Mouse (Mus musculus) erythroid progenitor cell, adult 5-6 weeks (primary cell): ENCODE data around the gene Gm9045. TPM values are rescaled to one million over a fixed set of nuclear protein-coding genes. Genes with fewer than 3 reads are reported as not detected.
"Not testable (repeated sequence)": the region's sequence is repeated elsewhere in the genome, so short reads cannot be mapped to it uniquely, and the experiment has no call there.

ENCODE experiments used
- ATAC-seq: replicated peaks from 2 replicates; pipeline ENCODE4 v1.8.0; 2016; ENCODE audit warnings: moderate number of reproducible peaks, mild to moderate bottlenecking, moderate TSS enrichment, inconsistent platforms; ENCODE audit not compliant: poor library complexity, low FRiP score, severe bottlenecking
- total RNA-seq, 2 experiments: library from RNA; stranded (forward) in 1 of 2; stranded (reverse) in 1 of 2; fragments of 150-400 nt in 1 of 2; fragments of 186-747, 209-891 nt in 1 of 2; gene quantifications; 2 replicates each; pipeline versions ENCODE4 v1.2.3 to v1.2.4; 2015 to 2017; ENCODE audit warnings: low replicate concordance in 2 of 2

Gene Gm9045
- total RNA-seq (2015; ENCODE audit: low replicate concordance) (not detected in 2 replicates), total RNA-seq (2017; ENCODE audit: low replicate concordance) (not detected in 2 replicates)

- ATAC-seq, result not testable (repeated sequence)
Observed at GRCm38 (mm10) chr10:118337731-118338130, at the start of gene Gm9045. TSS of gene Gm9045 (minus strand) at chr10:118337831.

- ATAC-seq, result no peak; the same call in 1 of the 2 replicates
Observed at GRCm38 (mm10) chr10:118370443-118370842, 32.8 kb upstream of the Gm9045 start.

DNA sequence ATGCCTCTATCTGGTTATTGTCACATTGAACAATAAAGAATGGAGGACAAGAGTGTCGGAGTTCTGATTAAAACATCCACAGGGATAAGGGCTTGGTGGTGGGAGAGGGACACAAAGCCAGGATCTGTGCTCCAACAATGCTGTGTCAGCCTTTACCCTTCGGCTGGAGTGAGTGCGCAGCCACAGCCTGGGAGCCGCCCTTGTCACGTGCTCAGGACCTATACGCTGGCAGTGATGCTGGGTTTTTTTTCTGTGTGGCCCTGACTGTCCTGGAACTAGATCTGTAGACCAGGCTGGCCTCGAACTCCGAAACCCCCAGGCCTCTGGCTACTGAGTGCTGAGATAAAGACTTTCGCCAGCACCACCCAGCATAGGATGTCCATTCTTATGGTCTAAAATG is 31.9 kb upstream of the Gm9045 start:
- ATAC-seq, result no peak

DNA sequence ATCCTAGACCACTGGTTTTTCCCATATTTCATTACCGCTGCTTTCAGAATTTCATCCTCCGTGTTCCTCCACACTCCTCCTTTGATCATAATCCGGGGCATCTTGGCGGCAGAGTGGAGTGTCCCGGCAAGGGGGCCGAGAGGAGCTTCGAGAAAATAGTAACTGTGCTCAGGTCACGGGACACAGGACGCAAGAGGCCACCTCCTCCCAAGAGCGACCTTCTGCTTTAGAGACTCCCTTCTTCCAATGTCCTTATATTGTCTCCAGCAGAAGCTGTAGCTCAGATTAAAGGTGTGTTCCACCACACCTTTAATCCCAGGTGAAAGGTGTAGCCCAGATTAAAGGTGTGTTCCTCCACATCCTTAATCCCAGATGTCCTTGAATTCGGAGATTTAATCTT is 16.4 kb upstream of the Gm9045 start, which contains the start of gene Gm9049:
Gm9049 (minus strand) TSS at position 101 of the 400 bp plus-strand sequence.
- not testable (repeated sequence) for ATAC-seq

DNA sequence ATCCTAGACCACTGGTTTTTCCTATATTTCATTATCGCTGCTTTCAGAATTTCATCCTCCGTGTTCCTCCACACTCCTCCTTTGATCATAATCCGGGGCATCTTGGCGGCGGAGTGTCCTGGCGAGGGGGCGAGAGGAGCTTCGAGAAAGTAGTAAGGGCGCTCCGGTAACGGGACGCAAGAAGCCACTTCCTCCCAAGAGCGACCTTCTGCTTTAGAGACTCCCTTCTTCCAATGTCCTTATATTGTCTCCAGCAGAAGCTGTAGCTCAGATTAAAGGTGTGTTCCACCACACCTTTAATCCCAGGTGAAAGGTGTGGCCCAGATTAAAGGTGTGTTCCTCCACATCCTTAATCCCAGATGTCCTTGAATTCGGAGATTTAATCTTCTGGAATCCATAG is 10.9 kb upstream of the Gm9045 start, which contains the start of gene Gm9048:
Gm9048 (minus strand) TSS at position 101 of the 400 bp plus-strand sequence.
- not testable (repeated sequence) for ATAC-seq

GRCm38 (mm10) chr10:118343155-118343554 is 5.5 kb upstream of the Gm9045 start, which contains the start of gene Gm9046:
TSS of gene Gm9046 (minus strand) at chr10:118343255.
- ATAC-seq, result not testable (repeated sequence)

GRCm38 (mm10) chr10:118332308-118332707 is 5.3 kb downstream of the Gm9045 start, which contains the start of gene Gm9044:
TSS of gene Gm9044 (minus strand) at chr10:118332408.
- not testable (repeated sequence) for ATAC-seq

DNA sequence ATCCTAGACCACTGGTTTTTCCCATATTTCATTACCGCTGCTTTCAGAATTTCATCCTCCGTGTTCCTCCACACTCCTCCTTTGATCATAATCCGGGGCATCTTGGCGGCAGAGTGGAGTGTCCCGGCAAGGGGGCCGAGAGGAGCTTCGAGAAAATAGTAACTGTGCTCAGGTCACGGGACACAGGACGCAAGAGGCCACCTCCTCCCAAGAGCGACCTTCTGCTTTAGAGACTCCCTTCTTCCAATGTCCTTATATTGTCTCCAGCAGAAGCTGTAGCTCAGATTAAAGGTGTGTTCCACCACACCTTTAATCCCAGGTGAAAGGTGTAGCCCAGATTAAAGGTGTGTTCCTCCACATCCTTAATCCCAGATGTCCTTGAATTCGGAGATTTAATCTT is 10.8 kb downstream of the Gm9045 start, which contains the start of gene Gm9040:
Gm9040 (minus strand) TSS at position 101 of the 400 bp plus-strand sequence.
- ATAC-seq, result not testable (repeated sequence)

DNA sequence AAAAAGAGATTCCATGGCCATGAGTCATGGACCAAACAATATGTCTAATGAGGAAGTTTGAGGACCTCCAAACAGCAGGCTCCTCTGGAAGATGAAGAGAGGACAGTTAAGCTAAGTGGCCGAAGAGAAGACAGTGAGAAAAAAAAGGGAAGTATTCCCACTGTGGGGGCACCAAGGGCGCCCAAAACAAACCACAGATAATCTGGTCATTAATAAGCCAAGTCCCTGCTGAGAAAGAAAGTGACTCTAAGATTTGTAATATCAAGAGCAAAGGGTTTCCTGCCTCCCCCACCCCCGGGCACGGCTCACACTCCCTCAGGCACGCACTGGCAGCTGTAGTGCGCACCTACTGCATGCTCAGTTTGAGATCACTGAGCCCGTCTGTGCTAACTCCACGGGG is 18.6 kb downstream of the Gm9045 start:
- ATAC-seq, result no peak

GRCm38 (mm10) chr10:118302133-118302532 is 35.5 kb downstream of the Gm9045 start:
- not testable (repeated sequence) for ATAC-seq

DNA sequence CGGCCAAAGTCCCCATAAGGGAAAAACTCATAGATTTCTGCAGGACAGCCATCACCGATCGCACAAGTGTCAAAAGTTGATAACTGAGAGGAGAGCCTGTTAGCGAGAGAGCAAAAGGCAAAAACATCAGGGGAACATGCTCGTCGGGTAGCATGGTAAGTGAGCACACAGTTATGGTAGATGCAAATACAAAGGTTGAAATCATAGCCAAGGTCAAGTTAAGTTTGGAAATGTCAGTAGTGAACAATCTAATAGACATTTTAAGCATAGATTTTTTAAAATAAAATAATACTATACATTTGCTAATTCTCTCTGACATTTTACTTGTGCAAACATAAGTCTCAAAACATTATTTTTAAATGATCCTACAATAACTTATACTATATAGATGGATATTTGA is 42.7 kb downstream of the Gm9045 start, which contains the start of gene Iltifb:
Iltifb (minus strand) TSS at position 101 of the 400 bp plus-strand sequence.
- no peak for ATAC-seq

Other genes with a start within 250 kb of the Gm9045 start
- 8.0 and 12.3 TPM in 2 replicates for gene Mdm1, start 196.0 kb downstream of the Gm9045 start, total RNA-seq (2015; ENCODE audit: low replicate concordance)
- gene Mdm1, start 196.0 kb downstream of the Gm9045 start, total RNA-seq (2017; ENCODE audit: low replicate concordance), result 30.4 and 41.5 TPM in 2 replicates
- not detected in 2 replicates for gene Il22, start 132.9 kb downstream of the Gm9045 start, total RNA-seq (2015; ENCODE audit: low replicate concordance)
- gene Il22, start 132.9 kb downstream of the Gm9045 start, total RNA-seq (2017; ENCODE audit: low replicate concordance), result not detected in 2 replicates
- gene Gm32717, start 97.1 kb downstream of the Gm9045 start, total RNA-seq (2015; ENCODE audit: low replicate concordance), result not detected in 2 replicates
- not detected in 2 replicates for gene Gm32717, start 97.1 kb downstream of the Gm9045 start, total RNA-seq (2017; ENCODE audit: low replicate concordance)
- gene Gm32802, start 79.1 kb downstream of the Gm9045 start, total RNA-seq (2015; ENCODE audit: low replicate concordance), result not detected in 2 replicates
- gene Gm32802, start 79.1 kb downstream of the Gm9045 start, total RNA-seq (2017; ENCODE audit: low replicate concordance), result not detected in 2 replicates
- gene Iltifb, start 42.8 kb downstream of the Gm9045 start, total RNA-seq (2015; ENCODE audit: low replicate concordance), result not detected in 2 replicates
- not detected in 2 replicates for gene Iltifb, start 42.8 kb downstream of the Gm9045 start, total RNA-seq (2017; ENCODE audit: low replicate concordance)
- not detected in 2 replicates for gene Gm9040, start 10.9 kb downstream of the Gm9045 start, total RNA-seq (2015; ENCODE audit: low replicate concordance)
- gene Gm9040, start 10.9 kb downstream of the Gm9045 start, total RNA-seq (2017; ENCODE audit: low replicate concordance), result not detected in 2 replicates
- not detected in 2 replicates for gene Gm9044, start 5.4 kb downstream of the Gm9045 start, total RNA-seq (2015; ENCODE audit: low replicate concordance)
- gene Gm9044, start 5.4 kb downstream of the Gm9045 start, total RNA-seq (2017; ENCODE audit: low replicate concordance), result not detected in 2 replicates
- gene Gm9046, start 5.4 kb upstream of the Gm9045 start, total RNA-seq (2015; ENCODE audit: low replicate concordance), result not detected in 2 replicates
- gene Gm9046, start 5.4 kb upstream of the Gm9045 start, total RNA-seq (2017; ENCODE audit: low replicate concordance), result not detected in 2 replicates
- not detected in 2 replicates for gene Gm9048, start 10.8 kb upstream of the Gm9045 start, total RNA-seq (2015; ENCODE audit: low replicate concordance)
- not detected in 2 replicates for gene Gm9048, start 10.8 kb upstream of the Gm9045 start, total RNA-seq (2017; ENCODE audit: low replicate concordance)
- not detected in 2 replicates for gene Gm9049, start 16.3 kb upstream of the Gm9045 start, total RNA-seq (2015; ENCODE audit: low replicate concordance)
- not detected in 2 replicates for gene Gm9049, start 16.3 kb upstream of the Gm9045 start, total RNA-seq (2017; ENCODE audit: low replicate concordance)
- not detected in 2 replicates for gene Ifng, start 103.2 kb upstream of the Gm9045 start, total RNA-seq (2015; ENCODE audit: low replicate concordance)
- 0.26 TPM in 1 of 2 replicates, not detected in the other for gene Ifng, start 103.2 kb upstream of the Gm9045 start, total RNA-seq (2017; ENCODE audit: low replicate concordance)